Mouse (Mus musculus) layer of hippocampus, postnatal 36 days (tissue): ENCODE measurements around the gene Gprc5b. TPM values are rescaled to one million over a fixed set of nuclear protein-coding genes. Genes with fewer than 3 reads are reported as not detected.

Experiments used
- DNase-seq, 2 experiments: peaks; one replicate each; pipeline ENCODE4 v3.0.0; 2022
- total RNA-seq, 2 experiments: library from RNA; stranded (reverse); gene quantifications; 2 replicates each; pipeline ENCODE4 v1.2.3; 2021

Gene Gprc5b
- total RNA-seq, 2 experiments from 2014 or later = 122 to 123 TPM

GRCm38 (mm10) chr7:118948677-118949282 is 46.2 kb downstream of the Gprc5b start:
- no peak for DNase-seq

GRCm38 (mm10) chr7:118947241-118947640 is 47.8 kb downstream of the Gprc5b start:
- DNase-seq = no peak

- no peak for DNase-seq
Observed at GRCm38 (mm10) chr7:118944884-118945283, 50.1 kb downstream of the Gprc5b start.

- DNase-seq = no peak
Observed at GRCm38 (mm10) chr7:118943170-118943569, 51.8 kb downstream of the Gprc5b start.

- peak; percentile 75 to 76 for DNase-seq
Observed at GRCm38 (mm10) chr7:118942297-118942696, 52.7 kb downstream of the Gprc5b start.

GRCm38 (mm10) chr7:118937469-118938387 is 57.3 kb downstream of the Gprc5b start:
- DNase-seq = no peak

- no peak for DNase-seq
Observed at GRCm38 (mm10) chr7:118936844-118937243, 58.2 kb downstream of the Gprc5b start.

GRCm38 (mm10) chr7:118935306-118935705 is 59.7 kb downstream of the Gprc5b start:
- no peak for DNase-seq

GRCm38 (mm10) chr7:118931502-118932395 is 63.3 kb downstream of the Gprc5b start:
- DNase-seq = no peak

GRCm38 (mm10) chr7:118929601-118930311 is 65.3 kb downstream of the Gprc5b start:
- DNase-seq = peak; percentile 29 to 41

GRCm38 (mm10) chr7:118928916-118929315 is 66.1 kb downstream of the Gprc5b start:
- no peak for DNase-seq

GRCm38 (mm10) chr7:118928316-118928715 is 66.7 kb downstream of the Gprc5b start:
- no peak for DNase-seq

- DNase-seq = no peak
Observed at GRCm38 (mm10) chr7:118927279-118927678, 67.7 kb downstream of the Gprc5b start.

GRCm38 (mm10) chr7:118926516-118927260 is 68.3 kb downstream of the Gprc5b start:
- no peak for DNase-seq

- no peak for DNase-seq
Observed at GRCm38 (mm10) chr7:118925547-118925946, 69.5 kb downstream of the Gprc5b start.

GRCm38 (mm10) chr7:118922441-118923202 is 72.4 kb downstream of the Gprc5b start:
- no peak for DNase-seq
